Mouse (Mus musculus) lung, postnatal 0 days (tissue): Measurements from ENCODE around the gene Cryaa.

ENCODE experiments used
- CTCF ChIP-seq: IDR thresholded peaks from 2 replicates; pipeline ENCODE4 v1.5.1; 2016; ENCODE audit warnings: antibody characterized with exemption, mild to moderate bottlenecking
- EP300 ChIP-seq: IDR thresholded peaks from 2 replicates; pipeline ENCODE4 v1.6.1; 2016; ENCODE audit warnings: antibody characterized with exemption, mild to moderate bottlenecking, control low read depth

GRCm38 (mm10) chr17:31728043-31728442, 50.4 kb downstream of the Cryaa start:
- TF ChIP-seq CTCF (no peak), EP300 (no peak)
